Mouse (Mus musculus): ENCODE measurements around the gene Stx6. TPM values are rescaled to one million over a fixed set of nuclear protein-coding genes. Genes with fewer than 3 reads are reported as not detected.

Gene Stx6
- total and polyA plus RNA-seq, 2 experiments, result 10.1 to 11.7 TPM

DNA sequence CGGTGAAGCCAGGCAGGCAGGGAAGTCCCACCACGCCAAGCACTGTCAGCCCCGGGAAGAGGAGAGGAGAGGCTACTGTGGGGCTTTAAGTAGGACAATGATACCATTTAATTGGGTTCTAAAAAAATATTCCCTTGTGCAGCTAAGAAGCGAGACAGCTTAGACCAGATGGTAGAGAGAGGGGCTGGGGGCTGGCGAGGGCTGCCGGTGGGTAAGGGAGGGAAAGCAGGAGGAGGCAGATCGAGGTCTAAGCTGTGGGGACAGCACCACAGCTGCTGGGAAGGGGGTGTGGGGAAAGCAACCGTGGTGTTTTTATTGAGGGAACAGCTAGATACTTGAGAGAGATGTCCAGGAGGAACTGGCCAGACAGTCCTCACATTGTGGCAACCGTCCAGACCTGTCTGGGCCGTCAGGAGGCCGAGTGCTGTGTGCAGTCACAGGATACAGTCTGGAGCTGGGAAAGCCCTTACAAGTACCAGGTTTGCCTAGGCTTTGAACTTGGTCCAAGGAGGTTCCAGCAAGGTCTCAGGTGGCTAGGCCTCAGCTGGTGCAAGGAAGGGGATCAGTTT lies 63.7 kb downstream of the Stx6 start:
- DNase-seq (ENCODE audit: extremely low read depth, low read depth, low spot score), result no peak
- 87% methylated on average over 11 of the region's 11 CpGs for WGBS
- TF ChIP-seq POLR2A (IDR thresholded peaks at IDR 0.05; ENCODE audit: extremely low read depth, insufficient read depth, low read length) (no peak), CTCF (IDR thresholded peaks at IDR 0.05; ENCODE audit: low read depth, low read length) (no peak)
- H3K27me3 ChIP-seq (ENCODE audit: control insufficient read depth, insufficient read depth, low read length), result no peaks in the 10 kb centered on the region
- no peak overlapping the region for H3K9ac ChIP-seq (ENCODE audit: low read depth, low read length)
- H3K79me2 ChIP-seq (ENCODE audit: control insufficient read depth, insufficient read depth, low read length), result no peaks in the 10 kb centered on the region
- no peak overlapping the region for H3K4me3 ChIP-seq (ENCODE audit: insufficient read depth, low read depth, low read length)
- no peaks in the 10 kb centered on the region for H3K36me3 ChIP-seq (ENCODE audit: control insufficient read depth, insufficient read depth, low read length)
- no peak overlapping the region for H3K27ac ChIP-seq (replicated peaks; ENCODE audit: insufficient read depth, low read depth, low read length)
- no peaks in the 10 kb centered on the region; the same call in 1 of the 2 replicates for H3K4me1 ChIP-seq (ENCODE audit: control insufficient read depth, insufficient read depth, low read length)

DNA sequence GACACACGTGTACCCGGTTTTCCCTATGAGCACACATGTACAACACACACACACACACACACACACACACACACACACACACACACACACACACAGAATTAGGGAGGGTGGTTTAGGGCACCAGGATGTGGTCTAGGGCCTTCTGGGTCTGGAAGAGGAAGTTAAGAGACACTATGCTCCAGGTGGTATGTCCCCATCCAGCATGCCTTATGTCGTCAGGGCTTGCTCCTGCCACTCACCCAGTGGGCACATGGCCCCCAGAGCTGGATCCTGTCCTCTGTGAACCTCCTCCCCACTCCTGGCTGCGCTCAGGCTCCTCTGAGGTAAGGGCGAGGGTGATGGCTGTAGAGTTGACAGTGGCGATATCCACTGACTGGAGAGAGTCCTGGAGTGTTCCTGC lies 64.5 kb downstream of the Stx6 start:
- DNase-seq (ENCODE audit: extremely low read depth, low read depth, low spot score), result no peak
- no peaks in the 10 kb centered on the region for H3K79me2 ChIP-seq (ENCODE audit: control insufficient read depth, insufficient read depth, low read length)
- no peaks in the 10 kb centered on the region; the same call in 1 of the 2 replicates for H3K4me1 ChIP-seq (ENCODE audit: control insufficient read depth, insufficient read depth, low read length)
- TF ChIP-seq POLR2A (IDR thresholded peaks at IDR 0.05; ENCODE audit: extremely low read depth, insufficient read depth, low read length) (no peak), CTCF (IDR thresholded peaks at IDR 0.05; ENCODE audit: low read depth, low read length) (no peak)
- no peak overlapping the region for H3K27ac ChIP-seq (replicated peaks; ENCODE audit: insufficient read depth, low read depth, low read length)
- no peak overlapping the region for H3K4me3 ChIP-seq (ENCODE audit: insufficient read depth, low read depth, low read length)
- H3K36me3 ChIP-seq (ENCODE audit: control insufficient read depth, insufficient read depth, low read length), result no peaks in the 10 kb centered on the region
- no peaks in the 10 kb centered on the region for H3K27me3 ChIP-seq (ENCODE audit: control insufficient read depth, insufficient read depth, low read length)
- no peak overlapping the region for H3K9ac ChIP-seq (ENCODE audit: low read depth, low read length)
- 90% methylated on average over 6 of the region's 6 CpGs for WGBS

DNA sequence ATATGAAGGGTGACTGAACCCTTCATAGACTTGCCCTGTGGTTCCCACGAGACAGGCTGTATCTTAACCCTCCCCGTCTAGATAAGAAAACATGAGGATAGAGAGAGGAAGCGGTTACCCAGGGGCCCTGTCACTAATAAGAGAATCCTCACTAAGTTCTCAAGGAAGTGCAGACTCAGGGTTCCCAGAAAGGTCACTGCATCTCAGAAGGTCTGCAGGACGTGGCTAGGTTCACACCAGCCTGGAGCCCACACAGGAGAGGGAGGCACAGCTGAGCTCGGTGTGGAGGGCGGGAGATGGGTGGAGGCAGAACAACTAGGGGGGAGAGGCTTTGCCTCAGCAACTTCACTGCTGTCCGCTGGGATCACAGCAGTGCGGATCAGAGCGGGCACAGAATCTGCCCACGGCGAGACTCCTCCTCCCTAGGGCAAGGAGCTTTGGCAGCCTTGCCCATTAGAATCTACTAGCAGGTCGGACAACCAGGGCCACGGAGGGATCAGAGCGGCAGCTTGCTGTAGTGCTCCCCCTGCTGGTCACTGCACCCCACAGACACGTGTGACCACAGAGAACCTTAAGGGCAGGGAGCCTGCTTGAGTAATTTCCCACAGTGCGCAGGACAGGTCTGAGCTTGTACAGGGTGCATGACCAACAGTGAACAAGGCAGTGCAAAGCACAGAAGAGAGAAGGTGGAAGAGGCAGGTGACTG lies 65.5 kb downstream of the Stx6 start:
- TF ChIP-seq CTCF (IDR thresholded peaks at IDR 0.05; ENCODE audit: low read depth, low read length) (peak; percentile 99), POLR2A (IDR thresholded peaks at IDR 0.05; ENCODE audit: extremely low read depth, insufficient read depth, low read length) (no peak)
- Histone ChIP-seq H3K9ac (ENCODE audit: low read depth, low read length) (no peak overlapping the region), H3K27me3 (ENCODE audit: control insufficient read depth, insufficient read depth, low read length) (no peaks in the 10 kb centered on the region), H3K4me1 (ENCODE audit: control insufficient read depth, insufficient read depth, low read length) (no peaks in the 10 kb centered on the region), H3K4me3 (ENCODE audit: insufficient read depth, low read depth, low read length) (no peak overlapping the region), H3K27ac (replicated peaks; ENCODE audit: insufficient read depth, low read depth, low read length) (no peak overlapping the region), H3K79me2 (ENCODE audit: control insufficient read depth, insufficient read depth, low read length) (no peaks in the 10 kb centered on the region), H3K36me3 (ENCODE audit: control insufficient read depth, insufficient read depth, low read length) (no peaks in the 10 kb centered on the region)
- WGBS, result 25% methylated on average over 16 of the region's 16 CpGs
- peak; percentile 82 for DNase-seq (ENCODE audit: extremely low read depth, low read depth, low spot score)

DNA sequence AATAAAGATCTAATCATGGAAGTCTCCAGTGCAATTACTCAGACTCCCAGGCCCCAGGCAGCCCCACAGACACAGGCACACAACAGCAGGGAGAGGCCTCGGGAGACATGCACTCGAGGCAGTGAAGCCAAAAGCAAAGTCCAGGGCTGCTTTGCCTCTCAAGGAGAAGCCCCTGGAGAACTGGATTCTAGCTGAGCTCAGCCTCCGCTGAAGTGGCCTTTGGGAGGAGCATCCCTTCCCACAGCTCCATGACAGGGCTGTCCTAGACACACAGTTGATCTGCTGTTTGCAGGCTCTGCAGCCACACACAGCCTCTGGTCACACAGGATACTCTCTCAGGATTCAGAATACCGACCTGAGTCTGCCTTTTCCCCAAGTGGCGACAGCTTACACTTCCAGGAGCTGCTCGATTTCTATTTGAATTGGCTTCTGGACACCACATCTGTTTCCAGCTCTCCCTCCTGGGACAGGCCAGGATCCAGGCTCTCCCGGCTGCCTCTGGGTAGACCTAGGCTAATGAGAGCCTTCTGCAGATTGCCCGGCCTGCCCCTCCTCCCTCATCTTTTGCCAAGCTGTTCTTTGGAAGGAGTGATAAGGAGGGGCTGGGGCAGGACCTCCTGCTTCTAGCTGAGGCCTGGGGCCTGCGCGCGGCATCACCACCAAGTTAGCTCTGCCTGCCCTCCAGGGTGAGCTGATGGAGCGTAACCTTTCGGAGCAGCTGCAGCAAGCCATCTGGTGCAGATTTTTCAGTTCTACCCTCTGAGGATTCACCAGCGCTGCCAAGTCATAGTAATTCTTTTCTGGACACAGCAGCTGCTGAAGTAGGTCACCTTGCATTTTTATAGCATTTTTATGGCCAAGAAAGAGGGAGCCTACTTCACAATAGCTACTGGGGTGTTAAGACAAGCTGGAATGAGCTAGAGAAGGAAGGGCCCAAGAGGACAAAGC lies 71.2 kb downstream of the Stx6 start:
- DNase-seq (ENCODE audit: extremely low read depth, low read depth, low spot score), result no peak

DNA sequence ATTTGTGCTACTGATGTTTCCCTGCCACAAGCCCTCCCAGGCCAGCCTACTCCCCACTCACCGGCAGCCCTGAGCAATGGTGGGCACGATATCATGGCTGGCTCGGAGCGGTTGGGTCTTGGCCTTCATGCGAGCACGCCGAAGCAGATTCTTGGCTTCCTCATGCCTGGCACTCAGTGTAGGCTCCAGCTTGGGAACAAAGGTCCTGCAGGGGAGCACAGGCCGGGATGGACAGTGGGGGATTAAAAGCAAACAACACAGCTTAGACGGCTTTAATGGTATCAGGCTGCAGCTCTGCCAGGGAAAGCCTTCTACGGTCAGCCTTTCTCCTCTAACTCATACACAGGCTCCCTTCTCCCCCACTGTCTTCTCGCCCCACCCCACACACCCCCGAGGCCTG lies 73.9 kb downstream of the Stx6 start:
- Histone ChIP-seq H3K27ac (replicated peaks; ENCODE audit: insufficient read depth, low read depth, low read length) (no peak overlapping the region), H3K79me2 (ENCODE audit: control insufficient read depth, insufficient read depth, low read length) (no peaks in the 10 kb centered on the region), H3K27me3 (ENCODE audit: control insufficient read depth, insufficient read depth, low read length) (no peaks in the 10 kb centered on the region), H3K36me3 (ENCODE audit: control insufficient read depth, insufficient read depth, low read length) (no peaks in the 10 kb centered on the region), H3K4me3 (ENCODE audit: insufficient read depth, low read depth, low read length) (no peak overlapping the region), H3K9ac (ENCODE audit: low read depth, low read length) (no peak overlapping the region), H3K4me1 (ENCODE audit: control insufficient read depth, insufficient read depth, low read length) (no peaks in the 10 kb centered on the region)
- no peak for TF ChIP-seq POLR2A (IDR thresholded peaks at IDR 0.05; ENCODE audit: extremely low read depth, insufficient read depth, low read length)
- TF ChIP-seq CTCF (IDR thresholded peaks at IDR 0.05; ENCODE audit: low read depth, low read length), result no peak
- WGBS, result 71% methylated on average over 12 of the region's 12 CpGs
- DNase-seq (ENCODE audit: extremely low read depth, low read depth, low spot score), result no peak

More for the DNA sequence above, 71.2 kb downstream of the Stx6 start:
- TF ChIP-seq POLR2A (IDR thresholded peaks at IDR 0.05; ENCODE audit: extremely low read depth, insufficient read depth, low read length) (no peak), CTCF (IDR thresholded peaks at IDR 0.05; ENCODE audit: low read depth, low read length) (no peak)
- Histone ChIP-seq H3K4me1 (ENCODE audit: control insufficient read depth, insufficient read depth, low read length) (no peaks in the 10 kb centered on the region), H3K27me3 (ENCODE audit: control insufficient read depth, insufficient read depth, low read length) (no peaks in the 10 kb centered on the region), H3K79me2 (ENCODE audit: control insufficient read depth, insufficient read depth, low read length) (no peaks in the 10 kb centered on the region), H3K9ac (ENCODE audit: low read depth, low read length) (no peak overlapping the region), H3K27ac (replicated peaks; ENCODE audit: insufficient read depth, low read depth, low read length) (no peak overlapping the region), H3K4me3 (ENCODE audit: insufficient read depth, low read depth, low read length) (no peak overlapping the region), H3K36me3 (ENCODE audit: control insufficient read depth, insufficient read depth, low read length) (no peaks in the 10 kb centered on the region)
- WGBS, result 69% methylated on average over 14 of the region's 14 CpGs
